ENCODE assay signal across 9 mouse cellular contexts in the genomic region with DNA sequence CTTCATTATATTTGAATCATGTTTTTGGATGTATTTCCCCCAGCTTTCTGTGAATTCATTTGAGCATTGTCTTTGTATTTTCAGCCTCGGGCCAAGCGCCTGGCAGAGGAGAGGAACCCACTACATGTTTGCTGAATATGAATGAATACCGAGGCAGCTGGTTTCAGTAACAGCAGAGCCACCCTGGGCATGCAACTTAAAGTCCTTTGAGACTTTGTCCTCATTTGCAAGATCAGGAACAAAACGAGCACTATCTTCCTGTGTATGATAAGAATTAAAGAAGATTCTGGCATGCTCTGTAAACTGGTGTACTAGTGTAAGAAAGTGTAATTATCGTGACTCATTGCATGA.
DNase-seq lines count a peak whose midpoint lies in the region; ATAC-seq and TF ChIP-seq lines count a peak whose summit lies in the region.
"Had no signal": no experiment of that assay in that cellular context is flagged by ENCODE, and none has a peak within 500 bp of the region (broad histone marks: within the 10 kb centered on the region; RNA-seq: fewer than 3 reads in every experiment).

No protein-coding gene starts in this region.

- no peaks in the 10 kb centered on the region for H3K36me3 ChIP-seq in forebrain, postnatal 0 days (ENCODE audit: insufficient read depth)

- DNase-seq in cerebellum, adult 9-10 months: peak; percentile 8
- no peak for DNase-seq in cerebellum, postnatal 36 days
- DNase-seq in forebrain, postnatal 0 days: peak; percentile 80
- peak; percentile 56 for DNase-seq in layer of hippocampus, adult 9-11 months
- DNase-seq in right cerebral cortex, adult 18-20 months: peak; percentile 49
- DNase-seq in natural killer cell, adult 2 months (ENCODE audit: low spot score in 2 of 2): no peak
- no peak for DNase-seq in testis, postnatal 14 days (ENCODE audit: low spot score)
- no peak for DNase-seq in ovary, postnatal 10 days (ENCODE audit: low spot score)
- DNase-seq: adrenal gland, postnatal 14 days had no signal

- H3K27ac ChIP-seq in forebrain, postnatal 0 days (ENCODE audit: low read depth, low read length): peak overlapping the region; percentile 92

- H3K4me2 ChIP-seq in forebrain, postnatal 0 days (ENCODE audit: low read depth): peak overlapping the region; percentile 40; the same call in 1 of the 2 replicates

- 13% methylated on average over 5 of the region's 5 CpGs for WGBS in forebrain, postnatal 0 days

- H3K4me1 ChIP-seq in forebrain, postnatal 0 days (ENCODE audit: insufficient read depth): peaks cover 12% of the 10 kb centered on the region

- peak; percentile 78 for ATAC-seq in forebrain, postnatal 0 days

- H3K27me3 ChIP-seq in forebrain, postnatal 0 days (ENCODE audit: insufficient read depth, low read length): no peaks in the 10 kb centered on the region

- TF ChIP-seq CTCF in forebrain, postnatal 0 days (IDR thresholded peaks at IDR 0.05; ENCODE audit: low read depth): no peak

- H3K9ac ChIP-seq in forebrain, postnatal 0 days: peak overlapping the region; percentile 35; the same call in 1 of the 2 replicates

- H3K4me3 ChIP-seq in forebrain, postnatal 0 days (ENCODE audit: low read depth, low read length): no peak overlapping the region

- no peaks in the 10 kb centered on the region for H3K9me3 ChIP-seq in forebrain, postnatal 0 days (ENCODE audit: low read length)

Comparison
In these comparisons a context has a peak if more than half of its experiments do, and no peak if none do; other contexts are left out.
1. DNase-seq: peak in cerebellum, adult 9-10 months (single experiment), forebrain, postnatal 0 days (single experiment), layer of hippocampus, adult 9-11 months (single experiment) and right cerebral cortex, adult 18-20 months (single experiment); none in cerebellum, postnatal 36 days (0 of 2), natural killer cell, adult 2 months (0 of 2), testis, postnatal 14 days (single experiment) and ovary, postnatal 10 days (single experiment).